ENCODE assay signal across 8 mouse cellular contexts in the genomic region with DNA sequence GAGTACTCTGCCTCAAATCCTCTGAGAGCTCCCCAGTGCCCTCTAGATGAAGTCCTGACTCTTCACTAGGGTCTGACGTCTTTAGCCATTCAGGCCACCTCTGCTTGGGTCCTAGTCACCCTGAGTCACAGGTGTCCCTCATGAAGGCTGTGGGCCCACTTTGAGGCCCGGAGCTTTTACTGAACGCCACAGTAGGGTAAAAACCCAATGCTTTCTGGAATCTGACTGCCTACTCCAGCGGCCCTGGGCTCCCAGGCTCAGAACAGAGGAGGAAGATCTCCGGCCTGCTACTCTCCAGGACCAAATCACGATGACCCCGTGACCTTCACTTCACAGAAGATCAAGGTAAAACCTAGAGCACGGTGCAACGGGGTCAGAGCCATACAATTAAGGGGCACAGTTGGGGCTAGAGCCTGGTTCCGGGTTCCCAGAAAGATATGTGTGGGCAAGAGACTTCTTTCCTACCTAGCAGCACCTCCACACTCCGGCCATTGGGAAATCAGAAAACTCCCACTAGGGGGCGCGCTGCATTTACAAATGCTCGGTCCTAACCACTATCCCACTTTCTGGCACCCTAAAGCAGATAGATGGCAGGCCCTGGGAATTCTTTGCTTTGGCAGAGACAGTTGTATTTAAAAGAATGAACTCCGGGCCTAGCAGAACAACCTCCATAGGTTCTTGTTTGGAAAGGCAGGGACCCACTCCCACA. TPM values are rescaled to one million over a fixed set of nuclear protein-coding genes. Genes with fewer than 3 reads are reported as not detected.
A peak's percentile ranks its signal among the peaks of the same experiment; 100 is the strongest.
DNase-seq lines count a peak whose midpoint lies in the region; ATAC-seq and TF ChIP-seq lines count a peak whose summit lies in the region.

No protein-coding gene starts in this region.

- 34% methylated on average over 15 of the region's 15 CpGs for whole genome bisulfite sequencing in forebrain, embryonic 11.5 days
- WGBS in heart, embryonic 16.5 days: 30% methylated on average over 15 of the region's 15 CpGs
- WGBS in liver, embryonic 11.5 days: 32% methylated on average over 15 of the region's 15 CpGs
- 34% methylated on average over 15 of the region's 15 CpGs for WGBS in neural tube, embryonic 13.5 days
- 35% methylated on average over 15 of the region's 15 CpGs for WGBS in stomach, embryonic 16.5 days

- TF ChIP-seq CTCF in brain, embryonic 14.5 days (IDR thresholded peaks at IDR 0.05; ENCODE audit: borderline replicate concordance, extremely low read depth, insufficient read depth, insufficient read length): peak; percentile 86

- no peak for TF ChIP-seq POLR2A in brain, embryonic 14.5 days (IDR thresholded peaks at IDR 0.05; ENCODE audit: borderline replicate concordance, extremely low read depth, insufficient read depth, insufficient read length, poor library complexity, severe bottlenecking)

- DNase-seq in CD8-positive naive resting alpha-beta T cell, adult 2 months (ENCODE audit: low read depth in 2 of 2, low spot score in 2 of 2): peak; percentile 55 to 68
- DNase-seq in brain, embryonic 14.5 days (ENCODE audit: low read depth): peak; percentile 90
- DNase-seq in forebrain, embryonic 11.5 days (ENCODE audit: low spot score): peak; percentile 92
- peak; percentile 87 for DNase-seq in kidney, postnatal 14 days
- peak; percentile 79 for DNase-seq in liver, embryonic 11.5 days (ENCODE audit: low spot score)

- H3K9ac ChIP-seq in forebrain, embryonic 11.5 days (ENCODE audit: low read length): no peak overlapping the region
- H3K9ac ChIP-seq in heart, embryonic 16.5 days (ENCODE audit: low read length): no peak overlapping the region
- H3K9ac ChIP-seq in liver, embryonic 11.5 days (ENCODE audit: low read depth, low read length): no peak overlapping the region
- H3K9ac ChIP-seq in neural tube, embryonic 13.5 days: no peak overlapping the region
- H3K9ac ChIP-seq in stomach, embryonic 16.5 days (ENCODE audit: low read length): no peak overlapping the region

- no peaks in the 10 kb centered on the region for H3K36me3 ChIP-seq in forebrain, embryonic 11.5 days (ENCODE audit: control insufficient read depth, insufficient read depth, low read length)
- H3K36me3 ChIP-seq in heart, embryonic 16.5 days (ENCODE audit: control insufficient read depth, insufficient read depth): no peaks in the 10 kb centered on the region
- H3K36me3 ChIP-seq in liver, embryonic 11.5 days (ENCODE audit: control insufficient read depth, insufficient read depth, low read length): no peaks in the 10 kb centered on the region
- H3K36me3 ChIP-seq in neural tube, embryonic 13.5 days: no peaks in the 10 kb centered on the region
- no peaks in the 10 kb centered on the region for H3K36me3 ChIP-seq in stomach, embryonic 16.5 days (ENCODE audit: control insufficient read depth, insufficient read depth, low read length)

- H3K4me2 ChIP-seq in forebrain, embryonic 11.5 days (ENCODE audit: low read depth, low read length, severe bottlenecking): no peak overlapping the region
- H3K4me2 ChIP-seq in heart, embryonic 16.5 days (ENCODE audit: low read depth, low read length): no peak overlapping the region
- no peak overlapping the region for H3K4me2 ChIP-seq in liver, embryonic 11.5 days
- no peak overlapping the region for H3K4me2 ChIP-seq in neural tube, embryonic 13.5 days
- no peak overlapping the region for H3K4me2 ChIP-seq in stomach, embryonic 16.5 days (ENCODE audit: low read depth, low read length)

- no peak overlapping the region for H3K4me3 ChIP-seq in forebrain, embryonic 11.5 days (ENCODE audit: low read depth, low read length)
- H3K4me3 ChIP-seq in heart, embryonic 16.5 days (ENCODE audit: low read length): no peak overlapping the region
- H3K4me3 ChIP-seq in liver, embryonic 11.5 days (ENCODE audit: low read depth, low read length): no peak overlapping the region
- H3K4me3 ChIP-seq in neural tube, embryonic 13.5 days: no peak overlapping the region
- H3K4me3 ChIP-seq in stomach, embryonic 16.5 days (replicated peaks; ENCODE audit: low read length): no peak overlapping the region

- no peak overlapping the region for H3K27ac ChIP-seq in forebrain, embryonic 11.5 days (ENCODE audit: low read depth, low read length)
- no peak overlapping the region for H3K27ac ChIP-seq in heart, embryonic 16.5 days (ENCODE audit: low read length)
- H3K27ac ChIP-seq in liver, embryonic 11.5 days (ENCODE audit: low read depth, low read length): no peak overlapping the region
- no peak overlapping the region for H3K27ac ChIP-seq in neural tube, embryonic 13.5 days (replicated peaks)
- no peak overlapping the region for H3K27ac ChIP-seq in stomach, embryonic 16.5 days (ENCODE audit: low read length)

- peak; percentile 84 for ATAC-seq in forebrain, embryonic 11.5 days (replicated peaks; ENCODE audit: low FRiP score)
- peak; percentile 69 for ATAC-seq in heart, embryonic 16.5 days (replicated peaks; ENCODE audit: extremely low read depth, insufficient read depth, low FRiP score)
- peak; percentile 57 for ATAC-seq in liver, embryonic 11.5 days (replicated peaks; ENCODE audit: low FRiP score)
- ATAC-seq in neural tube, embryonic 13.5 days (ENCODE audit: low read depth): peak; percentile 89
- ATAC-seq in stomach, embryonic 16.5 days (ENCODE audit: insufficient read depth, low FRiP score): peak; percentile 66; the same call in 1 of the 2 replicates

- H3K27me3 ChIP-seq in forebrain, embryonic 11.5 days (ENCODE audit: control insufficient read depth, insufficient read depth, low read length): no peaks in the 10 kb centered on the region
- no peaks in the 10 kb centered on the region for H3K27me3 ChIP-seq in heart, embryonic 16.5 days (ENCODE audit: control insufficient read depth, insufficient read depth, low read length)
- no peaks in the 10 kb centered on the region for H3K27me3 ChIP-seq in liver, embryonic 11.5 days (replicated peaks; ENCODE audit: control insufficient read depth, insufficient read depth, low read length)
- H3K27me3 ChIP-seq in neural tube, embryonic 13.5 days: no peaks in the 10 kb centered on the region
- no peaks in the 10 kb centered on the region for H3K27me3 ChIP-seq in stomach, embryonic 16.5 days (ENCODE audit: control insufficient read depth, insufficient read depth, low read length)

- no peaks in the 10 kb centered on the region for H3K4me1 ChIP-seq in forebrain, embryonic 11.5 days (replicated peaks; ENCODE audit: control insufficient read depth, insufficient read depth, low read length)
- no peaks in the 10 kb centered on the region for H3K4me1 ChIP-seq in heart, embryonic 16.5 days (ENCODE audit: control insufficient read depth, insufficient read depth, low read length)
- no peaks in the 10 kb centered on the region for H3K4me1 ChIP-seq in liver, embryonic 11.5 days (replicated peaks; ENCODE audit: control insufficient read depth, insufficient read depth, low read length)
- H3K4me1 ChIP-seq in neural tube, embryonic 13.5 days (replicated peaks): no peaks in the 10 kb centered on the region
- no peaks in the 10 kb centered on the region for H3K4me1 ChIP-seq in stomach, embryonic 16.5 days (ENCODE audit: control insufficient read depth, insufficient read depth, low read length)

- H3K9me3 ChIP-seq in forebrain, embryonic 11.5 days (ENCODE audit: control insufficient read depth, low read length): no peaks in the 10 kb centered on the region
- no peaks in the 10 kb centered on the region for H3K9me3 ChIP-seq in heart, embryonic 16.5 days (replicated peaks; ENCODE audit: control insufficient read depth, low read length)
- no peaks in the 10 kb centered on the region for H3K9me3 ChIP-seq in liver, embryonic 11.5 days (ENCODE audit: control insufficient read depth, low read length)
- H3K9me3 ChIP-seq in neural tube, embryonic 13.5 days: no peaks in the 10 kb centered on the region
- H3K9me3 ChIP-seq in stomach, embryonic 16.5 days (replicated peaks; ENCODE audit: control insufficient read depth, low read length): no peaks in the 10 kb centered on the region

RNA-seq across cellular contexts. Expression of a gene that starts 24.1 kb away (rescaled TPM):
- 12.3 and 16.9 TPM in 2 replicates for polyA plus RNA-seq in brain, embryonic 14.5 days (2012; rRNA removed)
- 0.16 and 0.19 TPM in 2 replicates for polyA plus RNA-seq in forebrain, embryonic 11.5 days (2014; fragmentation: Nextera tagmentation; extraction: Ambion mirVana)
- polyA plus RNA-seq in heart, embryonic 16.5 days (2015; fragmentation: Nextera tagmentation; extraction: Ambion mirVana): 0.76 and 0.94 TPM in 2 replicates
- 0.09 and 0.10 TPM in 2 replicates for polyA plus RNA-seq in liver, embryonic 11.5 days (2014; fragmentation: Nextera tagmentation; extraction: Ambion mirVana)
- 5.8 and 6.0 TPM in 2 replicates for polyA plus RNA-seq in neural tube, embryonic 13.5 days (2015; fragmentation: Nextera tagmentation; extraction: Ambion mirVana)
- polyA plus RNA-seq in stomach, embryonic 16.5 days (2015; fragmentation: Nextera tagmentation; extraction: Ambion mirVana): 1.1 and 1.2 TPM in 2 replicates

RNA-seq across cellular contexts. Expression of a gene that starts 44.7 kb away (rescaled TPM):
- polyA plus RNA-seq in brain, embryonic 14.5 days (2012; rRNA removed): 18.2 and 34.6 TPM in 2 replicates
- polyA plus RNA-seq in forebrain, embryonic 11.5 days (2014; fragmentation: Nextera tagmentation; extraction: Ambion mirVana): 13.2 and 15.9 TPM in 2 replicates
- 48.8 and 51.0 TPM in 2 replicates for polyA plus RNA-seq in heart, embryonic 16.5 days (2015; fragmentation: Nextera tagmentation; extraction: Ambion mirVana)
- 17.1 and 19.3 TPM in 2 replicates for polyA plus RNA-seq in liver, embryonic 11.5 days (2014; fragmentation: Nextera tagmentation; extraction: Ambion mirVana)
- polyA plus RNA-seq in neural tube, embryonic 13.5 days (2015; fragmentation: Nextera tagmentation; extraction: Ambion mirVana): 18.1 and 18.9 TPM in 2 replicates
- 25.1 TPM in 2 replicates for polyA plus RNA-seq in stomach, embryonic 16.5 days (2015; fragmentation: Nextera tagmentation; extraction: Ambion mirVana)
